Mouse (Mus musculus): Measurements from ENCODE around the gene Rxra.

DNA sequence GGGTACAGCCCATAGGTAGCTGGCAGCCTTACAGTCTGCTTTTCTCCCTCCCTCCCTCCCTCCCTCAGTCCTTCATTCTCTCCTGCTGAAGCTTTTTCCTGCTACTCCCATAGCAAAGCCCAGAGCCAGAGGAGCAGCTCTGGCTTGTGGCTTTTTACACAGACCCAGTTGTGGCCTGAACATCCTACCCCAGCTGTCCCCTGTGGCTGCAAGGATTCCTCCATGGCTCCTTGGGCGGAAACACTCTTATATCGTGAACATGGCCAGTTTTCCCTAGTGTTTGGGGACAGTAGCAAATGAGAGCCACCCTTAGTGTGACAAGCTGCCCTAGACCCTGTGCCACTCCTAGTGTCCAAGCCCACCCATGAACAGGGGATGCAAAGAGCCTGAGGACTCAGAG is 58.6 kb downstream of the Rxra start:
- TF ChIP-seq GATA1 (IDR thresholded peaks at IDR 0.05; ENCODE audit: low read length), result no peak
- TF ChIP-seq TAL1 (IDR thresholded peaks at IDR 0.05; ENCODE audit: low read length), result no peak
